Mouse (Mus musculus) ovary, postnatal 14 days (tissue): ENCODE measurements around the gene Casp8ap2.

Source experiments
- DNase-seq: peaks from one replicate; pipeline ENCODE4 v3.0.0; 2022; ENCODE audit warnings: low spot score

Casp8ap2 gene

DNA sequence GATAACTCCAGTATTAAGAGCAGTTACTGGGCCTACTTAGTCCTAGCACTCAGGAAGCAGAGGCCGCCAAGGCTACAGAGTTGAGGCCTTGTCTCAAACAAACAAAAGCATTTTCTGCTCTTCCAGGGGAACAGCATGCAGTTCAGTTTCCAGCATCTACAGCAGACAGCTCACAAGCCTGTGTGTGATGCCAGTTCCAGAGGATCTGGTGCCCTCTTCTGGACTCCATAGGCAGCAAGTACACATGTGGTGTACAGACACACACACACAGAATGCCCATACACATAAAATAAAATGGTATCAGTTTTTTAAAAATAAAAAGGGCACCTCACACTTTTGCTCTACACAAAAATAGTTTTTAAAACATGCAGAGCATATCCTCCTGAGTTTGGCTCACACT is 53.0 kb downstream of the Casp8ap2 start:
- no peak for DNase-seq

- DNase-seq = no peak
Observed at GRCm38 (mm10) chr4:32669825-32670224, 54.6 kb downstream of the Casp8ap2 start.

DNA sequence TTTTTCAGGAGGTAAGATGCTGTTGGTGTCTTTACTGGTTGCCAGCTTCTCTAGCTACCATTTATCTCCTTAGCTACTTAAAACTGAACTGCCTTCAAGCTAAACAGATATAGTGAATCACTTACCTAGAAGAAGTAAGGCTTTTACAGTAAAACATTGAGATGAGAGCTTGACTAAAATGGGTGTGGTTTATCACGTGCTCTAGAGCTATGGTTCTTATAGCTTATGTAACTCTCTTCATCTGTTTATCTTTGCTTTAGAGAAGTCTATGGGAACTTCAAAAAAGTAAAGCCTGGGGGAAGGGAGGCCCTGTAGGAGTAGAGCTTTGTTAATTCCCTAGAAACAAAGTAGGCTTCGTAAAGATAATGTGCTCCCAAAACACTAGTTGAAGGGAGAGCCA is 58.8 kb downstream of the Casp8ap2 start:
- no peak for DNase-seq

GRCm38 (mm10) chr4:32677471-32677870 is 62.2 kb downstream of the Casp8ap2 start:
- DNase-seq = no peak

DNA sequence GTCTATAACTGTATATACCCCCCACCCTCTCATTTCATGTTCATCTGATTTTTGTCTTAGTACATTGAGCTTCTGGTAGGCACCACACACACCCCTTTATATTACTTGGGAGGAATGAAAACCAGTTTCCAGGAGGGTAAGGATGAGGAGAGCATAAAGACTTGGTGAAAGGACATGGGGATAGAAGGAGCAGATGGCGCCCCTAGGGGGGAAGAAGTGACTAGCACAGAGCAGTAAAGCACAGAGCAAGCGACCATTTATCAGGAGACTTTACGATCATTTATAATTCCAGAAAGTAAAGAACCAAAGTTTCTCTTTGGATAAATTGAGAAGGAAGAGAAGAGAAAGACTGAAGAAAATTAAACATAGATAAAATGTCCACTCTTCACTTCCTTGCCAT is 65.6 kb downstream of the Casp8ap2 start:
- DNase-seq = no peak

DNA sequence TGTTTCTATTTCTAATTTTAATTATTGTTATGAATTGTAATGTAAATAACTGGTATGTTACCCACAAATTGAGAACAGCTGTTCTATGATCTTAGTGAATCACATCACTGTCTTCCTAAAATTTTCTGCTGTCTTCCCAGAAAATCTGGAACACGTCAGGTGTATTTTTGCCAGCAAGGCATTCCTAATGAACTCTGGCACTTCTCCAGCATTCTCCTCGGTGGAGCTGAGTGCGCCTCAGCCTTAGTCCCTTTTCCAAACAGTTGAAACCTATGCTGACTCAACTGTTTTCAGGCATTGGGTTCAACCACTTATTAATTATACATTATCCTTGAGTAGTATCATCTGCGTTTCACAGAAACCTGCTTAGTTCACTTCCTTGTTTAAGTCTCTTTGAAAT is 67.2 kb downstream of the Casp8ap2 start:
- no peak for DNase-seq

GRCm38 (mm10) chr4:32683061-32683582 is 67.9 kb downstream of the Casp8ap2 start:
- DNase-seq = no peak
